Mouse (Mus musculus): ENCODE measurements at regions not wholly inside any gene's neighbourhood (a gene's known extent, or its start where the extent isn't known, plus 50 kb on each side); places are given as distances from the start of the nearest gene placed in this dataset.

GRCm38 (mm10) chr14:33746181-33746580 is 157.2 kb downstream of the Ptpn20 start:
- no peak for TF ChIP-seq CTCF (IDR thresholded peaks at IDR 0.05; ENCODE audit: low read depth, low read length)
- no peak for TF ChIP-seq GATA1 (IDR thresholded peaks at IDR 0.05; ENCODE audit: borderline replicate concordance, low read length)
- TF ChIP-seq POLR2AphosphoS5 (IDR thresholded peaks at IDR 0.05; ENCODE audit: insufficient replicate concordance, low read depth, low read length), result no peak

All from G1E (cell line).